Mouse (Mus musculus) thymus, postnatal 4 days (tissue): ENCODE measurements around the gene Bcl9.

Experiments
- DNase-seq: peaks from one replicate; pipeline ENCODE4 v3.0.0; 2021

The Bcl9 gene

GRCm38 (mm10) chr3:97230631-97231404, 66.9 kb downstream of the Bcl9 start:
- DNase-seq: peak; percentile 23

- no peak for DNase-seq
Observed at GRCm38 (mm10) chr3:97228457-97228856, 69.3 kb downstream of the Bcl9 start.

- no peak for DNase-seq
Observed at GRCm38 (mm10) chr3:97228020-97228419, 69.7 kb downstream of the Bcl9 start.

DNA sequence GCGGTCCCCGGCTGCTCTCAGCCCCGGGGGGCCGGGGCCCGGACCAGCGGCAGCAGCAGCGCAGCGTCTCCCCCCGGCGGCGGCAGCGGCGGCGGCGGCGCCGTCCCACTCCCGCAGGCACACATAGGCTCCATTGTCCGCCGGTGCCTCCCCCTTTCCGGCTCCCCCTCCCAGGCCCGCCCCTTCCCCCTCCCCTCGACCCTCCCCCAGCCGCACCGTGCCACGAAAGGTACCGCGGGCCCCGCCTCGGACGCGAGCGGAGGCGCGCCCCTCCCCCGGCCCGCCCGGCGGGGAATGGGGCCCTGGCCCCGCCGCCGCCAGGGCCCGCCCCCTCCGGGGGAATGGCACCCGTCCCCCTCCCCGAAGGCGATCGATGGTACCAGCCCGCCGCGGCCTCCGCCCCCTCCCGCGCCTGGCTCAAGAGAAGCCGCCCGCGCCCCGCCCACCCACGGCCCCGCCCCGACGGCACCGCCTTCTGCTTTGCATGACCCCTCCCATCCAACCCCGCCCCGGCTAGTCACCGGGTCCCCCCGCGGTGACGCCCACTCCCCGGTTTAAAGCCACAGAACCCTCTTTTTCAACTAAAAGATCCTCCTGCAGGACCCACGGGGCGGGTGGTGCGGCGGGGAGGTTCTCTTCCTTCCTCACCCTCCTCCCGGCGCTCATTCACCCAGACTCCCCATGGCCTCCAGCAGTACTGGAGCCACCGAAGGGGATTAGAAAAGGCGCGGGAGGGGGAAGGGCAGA, 70.3 kb downstream of the Bcl9 start:
- DNase-seq: peak; percentile 98

GRCm38 (mm10) chr3:97226719-97227118, 71.0 kb downstream of the Bcl9 start:
- DNase-seq: no peak

- DNase-seq: no peak
Observed at GRCm38 (mm10) chr3:97225231-97225630, 72.5 kb downstream of the Bcl9 start.

GRCm38 (mm10) chr3:97223261-97223660, 74.5 kb downstream of the Bcl9 start:
- DNase-seq: no peak

DNA sequence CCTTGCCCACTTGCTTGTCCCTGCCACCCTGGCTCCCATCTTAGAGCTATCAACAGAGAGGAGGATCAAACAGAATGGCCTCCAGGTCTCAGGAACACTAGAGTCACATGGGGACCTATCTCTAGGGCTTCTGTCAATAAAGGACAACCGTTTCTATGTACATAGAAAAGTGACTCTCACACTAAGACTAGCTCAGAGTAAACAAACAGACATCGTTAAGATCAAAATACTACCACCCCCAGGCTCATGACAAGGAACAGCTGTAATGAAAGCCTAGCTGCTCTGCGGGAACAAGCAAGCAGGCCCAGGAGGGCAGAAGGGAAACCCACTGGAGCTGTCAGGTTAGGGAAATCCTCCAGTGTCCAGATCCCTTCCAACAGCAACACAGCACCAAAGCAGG, 82.2 kb downstream of the Bcl9 start:
- no peak for DNase-seq

- DNase-seq: no peak
Observed at GRCm38 (mm10) chr3:97214439-97214838, 83.3 kb downstream of the Bcl9 start.

GRCm38 (mm10) chr3:97213871-97214270, 83.8 kb downstream of the Bcl9 start:
- DNase-seq: no peak

DNA sequence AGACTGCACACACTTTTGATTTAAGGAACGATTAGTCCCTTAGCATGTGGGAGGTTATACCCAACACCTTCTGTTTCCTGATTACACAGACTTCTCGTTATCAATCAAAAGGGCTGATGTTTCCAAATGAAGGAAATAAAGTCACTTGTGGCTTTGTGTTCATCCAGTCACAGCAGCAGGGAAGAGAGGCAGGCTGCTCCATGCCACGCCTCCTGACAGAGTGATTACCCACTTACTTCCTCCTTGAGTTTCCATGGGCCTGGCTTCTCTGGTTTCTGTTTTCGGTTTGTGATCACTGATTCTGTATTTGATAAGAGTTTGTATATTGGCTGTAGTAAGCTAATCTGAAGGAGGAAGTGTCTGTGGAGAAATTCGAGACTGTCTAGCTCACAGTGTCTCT, 86.5 kb downstream of the Bcl9 start:
- no peak for DNase-seq

GRCm38 (mm10) chr3:97209351-97209750, 88.4 kb downstream of the Bcl9 start:
- DNase-seq: no peak

- no peak for DNase-seq
Observed at GRCm38 (mm10) chr3:97206521-97206920, 91.2 kb downstream of the Bcl9 start.

DNA sequence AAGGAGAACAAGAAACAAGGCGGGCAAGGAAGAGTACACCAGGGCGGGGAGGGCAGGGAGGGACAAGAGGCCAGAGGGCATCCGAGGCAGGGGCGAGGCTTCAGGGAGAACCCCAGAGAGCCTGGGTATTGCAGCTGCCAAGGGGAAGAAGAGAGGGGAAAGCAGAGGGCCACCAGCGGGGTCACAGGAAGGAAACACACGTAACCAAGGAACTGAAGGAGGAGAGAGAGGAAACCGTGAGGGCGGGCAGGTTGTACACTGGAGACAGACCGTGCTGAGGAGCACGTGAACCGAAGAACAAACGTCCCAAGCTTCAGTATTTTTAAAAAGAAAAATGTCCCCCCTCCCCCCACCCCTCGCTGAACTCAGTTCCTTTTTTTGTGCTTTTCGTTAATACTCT, 93.8 kb downstream of the Bcl9 start:
- peak; percentile 55 for DNase-seq

DNA sequence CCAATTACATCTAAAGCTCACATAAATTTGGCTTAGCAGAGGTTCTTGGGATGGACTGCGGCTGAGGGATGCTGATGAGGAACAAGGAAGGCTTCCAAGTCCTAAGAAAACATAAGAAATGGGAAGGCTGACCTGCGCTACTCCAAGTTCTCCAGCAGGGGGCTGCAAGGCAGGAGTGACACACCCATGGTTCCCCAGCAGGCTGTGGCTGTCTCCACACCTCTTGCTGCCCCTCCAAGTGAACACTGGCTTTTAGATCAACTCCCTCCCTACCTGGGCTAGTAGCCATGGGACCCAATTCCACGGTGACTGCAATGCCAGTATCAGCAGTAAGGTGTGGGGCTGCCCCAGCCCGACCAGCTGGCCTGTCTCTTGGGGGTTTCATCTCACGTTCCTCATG, 95.8 kb downstream of the Bcl9 start:
- DNase-seq: peak; percentile 74

DNA sequence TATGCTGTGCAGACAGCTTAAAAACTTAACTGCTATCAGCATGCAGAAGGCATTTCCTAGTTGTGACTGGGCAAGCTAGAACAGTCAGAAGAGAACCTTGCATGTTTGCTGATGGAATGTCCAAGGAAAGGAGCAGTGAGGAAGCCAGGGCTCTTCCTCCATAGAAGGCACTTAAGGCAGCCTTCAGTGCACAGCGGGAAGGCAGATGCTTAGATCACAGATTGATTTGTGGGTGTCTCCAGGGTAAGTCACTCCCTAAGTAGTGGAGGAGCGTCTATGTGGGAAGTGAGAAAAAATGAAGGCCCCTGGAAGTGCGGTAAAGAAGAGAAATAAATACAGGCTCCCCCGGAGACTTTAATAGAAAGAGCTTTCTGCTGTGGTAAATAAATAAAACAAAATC, 98.5 kb downstream of the Bcl9 start:
- no peak for DNase-seq

DNA sequence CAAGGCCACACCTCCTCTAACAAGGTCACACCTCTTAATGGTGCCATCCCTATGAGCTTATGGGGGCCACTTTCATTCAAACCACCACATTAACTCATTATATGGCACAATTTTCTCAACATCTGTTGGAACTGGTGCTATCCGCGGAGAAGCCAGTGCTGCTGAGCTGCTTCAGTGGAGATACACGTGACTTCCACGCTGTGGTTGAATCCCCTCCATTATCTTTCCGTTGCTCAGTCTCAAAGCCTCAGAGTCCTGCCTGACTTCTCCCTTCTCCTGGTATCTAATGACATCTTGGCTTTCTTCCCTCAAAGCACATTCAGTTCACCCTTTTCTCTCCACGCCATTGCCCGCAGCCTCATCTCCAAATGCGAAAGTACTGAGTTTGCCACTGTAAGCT, 101.1 kb downstream of the Bcl9 start:
- no peak for DNase-seq

DNA sequence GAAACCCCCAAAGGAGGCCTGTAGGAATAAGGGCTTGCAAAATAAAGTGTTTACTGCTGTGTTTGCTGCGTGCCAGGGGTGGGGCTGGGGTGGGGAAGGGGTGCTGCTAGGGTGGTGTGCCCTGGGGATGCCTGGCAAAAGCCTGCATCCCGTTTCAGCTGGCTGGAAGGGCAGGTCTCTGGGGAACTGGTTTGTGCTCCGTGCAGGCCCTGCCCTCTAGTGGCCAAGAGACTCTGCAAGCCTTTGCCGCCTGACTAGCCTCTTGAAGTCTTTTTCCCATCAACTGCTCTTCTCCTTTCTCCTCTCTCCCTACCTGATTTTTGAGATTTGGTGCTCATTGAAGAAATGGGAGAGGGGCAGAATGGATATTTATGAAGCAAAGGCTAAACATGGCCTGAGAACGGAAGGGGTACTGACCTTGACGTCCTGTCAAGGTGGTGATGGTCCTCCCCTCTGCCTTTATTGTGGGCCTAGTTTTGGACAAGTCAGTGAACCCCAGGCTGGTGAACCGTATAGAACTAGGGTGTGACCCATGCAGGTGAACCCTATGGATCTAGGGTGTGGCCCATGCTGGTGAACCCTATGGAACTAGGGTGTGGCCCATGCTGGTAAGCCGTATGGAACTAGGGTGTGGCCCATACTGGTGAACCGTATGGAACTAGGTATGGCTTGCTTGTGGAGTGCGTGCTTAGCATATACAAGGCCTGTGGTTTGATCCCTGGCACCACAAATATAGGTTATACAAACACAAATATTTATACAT, 112.4 kb downstream of the Bcl9 start:
- DNase-seq: peak; percentile 80

- no peak for DNase-seq
Observed at GRCm38 (mm10) chr3:97183810-97184209, 113.9 kb downstream of the Bcl9 start.

DNA sequence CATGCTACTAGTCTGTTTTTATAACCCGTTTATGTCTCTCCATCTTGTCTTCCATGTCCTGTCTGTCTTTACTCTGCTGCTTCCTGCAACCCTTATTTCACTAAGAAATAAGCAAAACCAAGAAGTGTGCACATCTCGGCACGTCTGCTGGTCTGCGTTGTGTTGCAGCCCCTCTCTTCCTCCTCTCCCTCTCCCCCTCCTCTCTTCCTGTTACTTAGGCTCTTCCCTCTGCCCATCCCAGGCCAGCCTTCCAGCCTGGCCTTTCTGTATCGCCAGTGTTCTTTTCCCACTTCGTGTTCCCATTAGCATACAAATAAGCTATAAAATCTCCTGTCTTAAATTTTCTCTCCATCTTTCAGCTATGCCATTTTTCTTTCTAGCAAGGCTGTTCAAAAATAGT, 117.2 kb downstream of the Bcl9 start:
- no peak for DNase-seq

DNA sequence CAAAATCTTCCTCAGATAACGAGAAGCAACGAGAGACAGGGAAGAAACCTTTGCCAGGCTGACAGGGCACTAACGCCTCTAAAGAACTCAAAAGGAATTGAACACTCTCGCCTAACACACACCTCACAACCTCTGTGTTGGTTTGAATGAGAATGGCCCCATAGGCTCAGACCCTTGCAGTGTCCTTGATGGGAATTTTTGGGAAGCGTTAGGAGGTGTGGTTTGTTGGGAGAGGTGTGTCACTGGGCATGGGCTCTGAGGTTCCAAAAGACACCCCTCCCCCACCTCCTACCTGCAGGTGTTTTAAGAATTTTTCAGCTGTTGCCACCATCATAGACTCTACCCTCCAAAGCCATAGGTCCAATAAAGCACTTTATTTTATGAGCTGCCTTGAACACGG, 118.8 kb downstream of the Bcl9 start:
- no peak for DNase-seq

- no peak for DNase-seq
Observed at GRCm38 (mm10) chr3:97172632-97173031, 125.1 kb downstream of the Bcl9 start.

GRCm38 (mm10) chr3:97172231-97172630, 125.5 kb downstream of the Bcl9 start:
- DNase-seq: no peak

DNA sequence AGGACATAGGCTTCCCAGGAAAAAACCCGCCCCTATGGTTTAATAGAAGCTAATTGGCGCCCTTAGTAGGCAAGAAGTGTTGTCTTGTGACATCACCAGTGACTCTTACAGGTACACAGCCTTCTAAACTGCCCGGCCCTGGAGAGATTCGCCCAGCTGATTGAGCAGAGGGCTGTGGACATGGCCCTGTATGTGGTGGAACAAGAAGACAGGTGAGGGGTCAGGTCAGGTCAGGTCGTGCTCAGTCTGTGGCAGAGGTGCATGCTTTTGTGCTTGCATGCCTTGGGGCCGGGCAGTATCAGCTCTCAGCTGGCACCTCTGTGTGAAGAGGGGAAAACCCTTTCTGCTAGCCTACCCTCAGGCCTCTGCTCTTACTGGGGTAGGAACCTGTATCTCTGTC, 126.2 kb downstream of the Bcl9 start:
- no peak for DNase-seq
